Mouse (Mus musculus) G1E (cell line): ENCODE data around the gene Elovl3. TPM values are rescaled to one million over a fixed set of nuclear protein-coding genes. Genes with fewer than 3 reads are reported as not detected.
"Not testable (repeated sequence)": the region's sequence is repeated elsewhere in the genome, so short reads cannot be mapped to it uniquely, and the experiment has no call there.

Source experiments
- ATAC-seq: 2 replicates; pipeline ENCODE4 v1.8.0; 2016; ENCODE audit warnings: mild to moderate bottlenecking; ENCODE audit not compliant: insufficient number of reproducible peaks, poor library complexity, low FRiP score, severe bottlenecking; ENCODE audit errors: extremely low read depth
- DNase-seq: peaks from one replicate; pipeline ENCODE4 v3.0.0; 2012; ENCODE audit warnings: low spot score
- H3K27me3 ChIP-seq: 2 replicates; pipeline ENCODE4 v1.6.1; 2012; ENCODE audit warnings: mild to moderate bottlenecking, low read length, inconsistent platforms; ENCODE audit not compliant: insufficient read depth
- H3K36me3 ChIP-seq: replicated peaks from 2 replicates; pipeline ENCODE3; 2012; ENCODE audit warnings: mild to moderate bottlenecking, inconsistent platforms
- H3K4me1 ChIP-seq: 2 replicates; pipeline ENCODE4 v1.6.1; 2012; ENCODE audit warnings: low read depth, low read length, inconsistent platforms, mixed read lengths; ENCODE audit not compliant: insufficient read depth
- H3K4me3 ChIP-seq: 2 replicates; pipeline ENCODE4 v1.5.1; 2012; ENCODE audit warnings: low read depth, mild to moderate bottlenecking, inconsistent platforms, low read length, moderate library complexity, mixed read lengths
- H3K9me3 ChIP-seq: replicated peaks from 2 replicates; pipeline ENCODE4 v1.6.1; 2012; ENCODE audit warnings: inconsistent platforms
- CTCF ChIP-seq: IDR thresholded peaks from 2 replicates; pipeline ENCODE4 v1.5.1; 2012; ENCODE audit warnings: low read depth, low read length, inconsistent platforms, mixed read lengths
- GATA1 ChIP-seq: IDR thresholded peaks from 2 replicates; pipeline ENCODE4 v1.6.1; 2012; ENCODE audit warnings: borderline replicate concordance, low read length, inconsistent platforms, mixed read lengths
- GATA2 ChIP-seq: IDR thresholded peaks from 2 replicates; pipeline ENCODE4 v1.6.1; 2012; ENCODE audit warnings: low read depth, low read length, inconsistent platforms, borderline replicate concordance
- POLR2AphosphoS5 ChIP-seq: IDR thresholded peaks from 2 replicates; pipeline ENCODE4 v1.6.1; 2012; ENCODE audit warnings: low read depth, low read length, inconsistent platforms; ENCODE audit not compliant: insufficient replicate concordance
- TAL1 ChIP-seq: conservative IDR thresholded peaks from 2 replicates; pipeline ENCODE4 v1.6.1; 2012; ENCODE audit warnings: low read depth, low read length, inconsistent platforms, mixed read lengths
- polyA plus RNA-seq: library from polyadenylated mRNA; stranded (reverse); fragments of >175 nt; gene quantifications from 2 replicates; pipeline ENCODE4 v1.2.3, GENCODE M21; 2012
- total RNA-seq, 2 experiments: library from RNA; stranded (forward) in 1 of 2; stranded (reverse) in 1 of 2; fragments of 200-1000 nt in 1 of 2; fragments of >200 nt in 1 of 2; fragmentation: Nextera tagmentation in 1 of 2; gene quantifications; 2 replicates each; pipeline ENCODE4 v1.2.3; 2014 to 2017

The Elovl3 gene
- total and polyA plus RNA-seq, 3 experiments: not detected

DNA sequence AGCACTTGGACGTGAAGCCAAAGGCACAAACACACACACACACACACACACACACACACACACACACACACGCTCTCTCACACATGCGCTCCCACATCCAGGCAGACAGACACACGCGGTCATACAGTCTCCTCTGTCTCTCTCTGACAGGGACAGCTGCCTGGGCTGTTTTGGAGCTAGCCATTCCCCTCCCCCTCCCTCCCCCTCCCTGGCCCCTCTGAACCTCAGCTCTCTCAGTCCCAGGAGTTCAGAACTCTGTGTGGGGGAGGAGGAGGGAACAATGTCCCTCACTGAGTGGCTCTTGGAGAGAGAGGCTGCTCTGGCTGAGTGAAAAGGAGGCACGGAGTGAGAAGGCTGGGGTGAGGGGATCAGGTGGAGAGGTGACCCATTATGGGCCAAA, 9.4 kb downstream of the Elovl3 start:
- DNase-seq: no peak
- peaks cover 76% of the 10 kb centered on the region for H3K27me3 ChIP-seq
- H3K36me3 ChIP-seq: no peaks in the 10 kb centered on the region
- H3K4me3 ChIP-seq: no peak overlapping the region
- peaks cover 9% of the 10 kb centered on the region for H3K4me1 ChIP-seq
- peaks cover 9% of the 10 kb centered on the region for H3K9me3 ChIP-seq
- TF ChIP-seq GATA1: no peak
- no peak for TF ChIP-seq GATA2
- TF ChIP-seq TAL1: no peak
- no peak for TF ChIP-seq CTCF
- no peak for TF ChIP-seq POLR2AphosphoS5
- ATAC-seq: no peak

GRCm38 (mm10) chr19:46147511-46148371, 16.0 kb downstream of the Elovl3 start, which contains the start of gene Pitx3:
Pitx3 (minus strand) TSS chr19:46148326.
- peaks cover 28% of the 10 kb centered on the region for H3K4me1 ChIP-seq
- TF ChIP-seq POLR2AphosphoS5 (no peak), TAL1 (no peak), GATA1 (no peak), CTCF (no peak), GATA2 (no peak)
- no peaks in the 10 kb centered on the region for H3K36me3 ChIP-seq
- no peaks in the 10 kb centered on the region for H3K9me3 ChIP-seq
- ATAC-seq (no peak), DNase-seq (no peak)
- peak within 1 kb of the TSS; percentile 71 for H3K4me3 ChIP-seq
- peaks cover 68% of the 10 kb centered on the region for H3K27me3 ChIP-seq

DNA sequence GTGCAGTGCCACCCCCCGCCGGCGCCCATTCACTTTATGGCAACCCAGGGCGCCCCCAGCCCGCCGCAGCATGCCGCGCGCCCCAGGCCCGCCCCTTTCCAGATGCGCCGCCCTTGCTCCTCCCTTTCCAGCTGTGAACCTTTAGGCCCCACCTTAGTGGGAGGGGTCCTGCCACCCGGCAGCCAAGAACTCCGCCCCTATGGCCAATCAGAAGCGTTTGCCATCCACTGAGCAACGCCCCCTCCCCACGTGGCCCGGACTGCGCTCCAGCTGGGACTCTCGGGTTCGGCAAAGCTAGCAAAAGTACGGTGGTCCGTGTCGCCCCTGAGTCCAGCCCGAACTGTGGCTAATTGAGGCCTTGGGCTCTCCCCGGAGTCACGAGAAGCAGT, 16.7 kb downstream of the Elovl3 start:
- TF ChIP-seq CTCF (no peak), TAL1 (no peak), GATA1 (no peak), POLR2AphosphoS5 (no peak), GATA2 (no peak)
- Histone ChIP-seq H3K27me3 (peaks cover 62% of the 10 kb centered on the region), H3K4me3 (peak overlapping the region; percentile 71), H3K4me1 (peaks cover 32% of the 10 kb centered on the region), H3K36me3 (no peaks in the 10 kb centered on the region), H3K9me3 (no peaks in the 10 kb centered on the region)
- DNase-seq: peak; percentile 92
- ATAC-seq: peak; percentile 64

GRCm38 (mm10) chr19:46149091-46149490, 17.4 kb downstream of the Elovl3 start:
- Histone ChIP-seq H3K27me3 (peaks cover 55% of the 10 kb centered on the region), H3K4me1 (peaks cover 39% of the 10 kb centered on the region), H3K36me3 (peaks cover 3% of the 10 kb centered on the region), H3K4me3 (no peak overlapping the region; the same call in 1 of the 2 replicates), H3K9me3 (no peaks in the 10 kb centered on the region)
- ATAC-seq (no peak), DNase-seq (no peak)
- no peak for TF ChIP-seq GATA1
- TF ChIP-seq TAL1: no peak
- no peak for TF ChIP-seq GATA2
- TF ChIP-seq CTCF: no peak

- Histone ChIP-seq H3K4me3 (peak within 1 kb of the TSS; percentile 85), H3K36me3 (peaks cover 19% of the 10 kb centered on the region), H3K4me1 (peaks cover 43% of the 10 kb centered on the region), H3K9me3 (no peaks in the 10 kb centered on the region), H3K27me3 (peaks cover 30% of the 10 kb centered on the region)
- TF ChIP-seq TAL1 (no peak), POLR2AphosphoS5 (no peak), CTCF (no peak), GATA1 (no peak), GATA2 (no peak)
- DNase-seq: peak; percentile 98
- peak; percentile 96 for ATAC-seq
These were observed 20.6 kb downstream of the Elovl3 start, which contains the start of gene Gbf1 for GRCm38 (mm10) chr19:46152127-46152803. Gbf1 (plus strand) TSS chr19:46152509.

DNA sequence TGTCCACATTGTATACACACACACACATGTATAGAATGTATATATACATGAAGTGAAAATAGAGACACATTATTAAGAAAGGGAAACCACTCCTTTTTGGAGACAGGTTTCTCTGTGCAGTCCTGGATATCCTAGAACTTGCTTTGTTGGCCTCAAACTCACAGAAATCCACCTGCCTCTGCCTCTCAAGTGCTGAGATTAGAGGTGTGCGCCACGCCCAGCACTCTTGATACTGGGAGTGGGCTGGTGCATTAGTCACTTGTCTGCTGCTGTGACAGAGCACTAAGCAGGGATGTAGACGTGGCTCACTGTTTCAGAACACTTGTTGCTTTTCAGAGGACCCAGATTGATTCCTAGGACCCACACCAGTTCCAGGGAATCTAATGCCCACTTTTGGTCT, 34.3 kb downstream of the Elovl3 start:
- no peaks in the 10 kb centered on the region for H3K4me1 ChIP-seq

DNA sequence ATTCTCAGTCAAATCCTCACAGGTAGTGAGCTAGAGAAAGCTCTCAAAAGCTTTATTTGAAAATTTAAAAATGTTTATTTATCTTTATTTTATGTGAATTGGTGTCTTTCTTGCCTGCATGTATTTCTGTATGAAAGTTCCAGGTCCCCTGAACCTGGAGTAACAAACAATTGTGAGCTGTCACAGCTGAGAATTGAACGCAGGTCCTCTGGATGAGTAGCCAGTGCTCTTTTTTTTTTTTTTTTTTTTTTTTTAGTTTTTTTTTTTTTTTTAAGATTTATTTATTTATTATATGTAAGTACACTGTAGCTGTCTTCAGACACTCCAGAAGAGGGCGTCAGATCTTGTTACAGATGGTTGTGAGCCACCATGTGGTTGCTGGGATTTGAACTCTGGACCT, 35.5 kb downstream of the Elovl3 start:
- H3K4me3 ChIP-seq, DNase-seq, ATAC-seq, H3K9me3 ChIP-seq, H3K4me1 ChIP-seq, H3K27me3 ChIP-seq: not testable (repeated sequence)
- peaks cover 71% of the 10 kb centered on the region for H3K36me3 ChIP-seq

More for the DNA sequence above, 34.3 kb downstream of the Elovl3 start:
- Histone ChIP-seq H3K4me3 (no peak overlapping the region), H3K27me3 (no peaks in the 10 kb centered on the region), H3K36me3 (peaks cover 62% of the 10 kb centered on the region), H3K9me3 (no peaks in the 10 kb centered on the region)
- DNase-seq: no peak
- ATAC-seq: no peak
- TF ChIP-seq GATA2 (no peak), TAL1 (no peak), POLR2AphosphoS5 (no peak), GATA1 (no peak), CTCF (no peak)
